Mouse (Mus musculus): ENCODE data around the gene Mcm8. TPM values are rescaled to one million over a fixed set of nuclear protein-coding genes. Genes with fewer than 3 reads are reported as not detected.

Mcm8 gene
- polyA plus RNA-seq, 1 experiment from 2014 or later, result 26.1 TPM

DNA sequence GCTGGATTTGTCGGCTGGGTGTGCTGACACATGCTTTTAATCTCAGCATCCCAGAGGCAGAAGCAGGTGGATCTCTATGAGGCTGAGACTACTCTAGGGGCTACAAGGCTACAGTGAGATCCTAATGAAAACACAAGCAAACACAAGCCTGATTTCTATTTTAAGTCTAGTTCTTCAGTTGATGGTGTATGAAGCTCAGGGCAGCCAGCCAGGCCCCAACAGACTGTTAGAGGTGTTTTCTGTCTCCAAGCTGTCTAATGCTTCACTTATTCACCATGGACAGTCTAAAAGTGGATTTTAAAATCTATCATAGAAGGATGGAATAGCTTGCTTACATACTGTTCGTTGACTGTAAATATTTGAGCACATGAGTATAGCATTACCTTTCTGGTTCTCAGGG, 45.5 kb downstream of the Mcm8 start:
- Histone ChIP-seq H3K27me3 (ENCODE audit: control insufficient read depth, insufficient read depth, low read length) (no peaks in the 10 kb centered on the region), H3K9me3 (ENCODE audit: control insufficient read depth, low read length) (no peaks in the 10 kb centered on the region), H3K4me2 (ENCODE audit: low read depth, severe bottlenecking) (no peak overlapping the region), H3K27ac (replicated peaks; ENCODE audit: low read depth, low read length) (no peak overlapping the region), H3K36me3 (ENCODE audit: control insufficient read depth, insufficient read depth, low read length) (peaks cover 2% of the 10 kb centered on the region), H3K4me1 (ENCODE audit: control insufficient read depth, insufficient read depth, low read length) (no peaks in the 10 kb centered on the region), H3K4me3 (ENCODE audit: low read depth, low read length) (no peak overlapping the region), H3K9ac (ENCODE audit: low read length) (no peak overlapping the region)
- 86% methylated on average over 2 of the region's 2 CpGs for WGBS
- ATAC-seq (ENCODE audit: insufficient number of reproducible peaks, low FRiP score, low TSS enrichment, low read depth) (no peak), DNase-seq (ENCODE audit: low spot score) (no peak)

DNA sequence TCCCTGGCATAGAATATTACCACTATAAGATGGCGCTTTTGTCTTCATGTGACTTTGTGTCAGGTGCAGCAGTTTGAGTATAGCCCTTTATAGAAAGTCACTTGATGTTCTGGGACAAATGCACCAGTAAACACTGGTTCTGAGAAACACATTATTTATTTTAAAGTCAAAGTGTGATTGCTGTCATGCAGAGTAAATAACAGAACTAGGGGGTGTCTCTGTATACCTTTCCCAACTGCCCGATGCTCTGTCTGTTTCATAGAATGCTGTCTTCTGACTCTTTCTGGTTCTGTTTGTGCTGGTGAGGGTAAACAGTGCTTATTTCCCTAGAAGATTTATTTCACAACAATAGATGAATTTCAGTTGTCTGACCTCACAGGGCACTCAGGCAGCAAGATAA, 47.4 kb downstream of the Mcm8 start:
- peaks cover 2% of the 10 kb centered on the region for H3K36me3 ChIP-seq (ENCODE audit: control insufficient read depth, insufficient read depth, low read length)
- no peak overlapping the region for H3K9ac ChIP-seq (ENCODE audit: low read length)
- no peaks in the 10 kb centered on the region for H3K9me3 ChIP-seq (ENCODE audit: control insufficient read depth, low read length)
- H3K4me2 ChIP-seq (ENCODE audit: low read depth, severe bottlenecking), result no peak overlapping the region
- ATAC-seq (ENCODE audit: insufficient number of reproducible peaks, low FRiP score, low TSS enrichment, low read depth) (no peak), DNase-seq (ENCODE audit: low spot score) (no peak)
- no peak overlapping the region for H3K4me3 ChIP-seq (ENCODE audit: low read depth, low read length)
- no peaks in the 10 kb centered on the region for H3K27me3 ChIP-seq (ENCODE audit: control insufficient read depth, insufficient read depth, low read length)
- H3K4me1 ChIP-seq (ENCODE audit: control insufficient read depth, insufficient read depth, low read length), result no peaks in the 10 kb centered on the region
- WGBS, result 96% methylated on average over 2 of the region's 2 CpGs
- H3K27ac ChIP-seq (replicated peaks; ENCODE audit: low read depth, low read length), result no peak overlapping the region

DNA sequence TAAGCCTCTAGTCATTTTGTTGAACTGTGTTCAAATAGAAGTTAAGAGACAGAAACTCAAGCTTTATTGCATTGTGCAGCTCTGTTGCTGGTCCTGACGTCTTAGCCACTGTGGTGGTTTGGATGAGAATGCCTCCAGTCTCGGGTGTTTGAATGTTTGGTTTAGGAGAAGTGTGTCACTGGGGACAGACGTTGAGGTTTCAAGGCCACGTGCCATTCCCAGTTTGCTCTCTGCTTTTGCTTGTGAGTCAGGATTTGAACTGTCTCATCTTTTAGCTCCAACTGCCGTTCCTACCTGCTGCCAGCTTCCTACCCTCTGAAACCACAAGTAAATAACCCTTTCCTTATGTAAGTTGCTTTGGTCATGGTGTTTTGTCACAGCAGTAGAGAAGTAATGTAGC, 51.6 kb downstream of the Mcm8 start:
- Histone ChIP-seq H3K4me3 (ENCODE audit: low read depth, low read length) (no peak overlapping the region), H3K27me3 (ENCODE audit: control insufficient read depth, insufficient read depth, low read length) (no peaks in the 10 kb centered on the region), H3K9ac (ENCODE audit: low read length) (no peak overlapping the region), H3K9me3 (ENCODE audit: control insufficient read depth, low read length) (no peaks in the 10 kb centered on the region), H3K27ac (replicated peaks; ENCODE audit: low read depth, low read length) (no peak overlapping the region), H3K4me2 (ENCODE audit: low read depth, severe bottlenecking) (no peak overlapping the region), H3K36me3 (ENCODE audit: control insufficient read depth, insufficient read depth, low read length) (peaks cover 2% of the 10 kb centered on the region), H3K4me1 (ENCODE audit: control insufficient read depth, insufficient read depth, low read length) (no peaks in the 10 kb centered on the region)
- DNase-seq (ENCODE audit: low spot score), result no peak
- ATAC-seq (ENCODE audit: insufficient number of reproducible peaks, low FRiP score, low TSS enrichment, low read depth), result no peak
- 77% methylated on average over 5 of the region's 5 CpGs for WGBS

DNA sequence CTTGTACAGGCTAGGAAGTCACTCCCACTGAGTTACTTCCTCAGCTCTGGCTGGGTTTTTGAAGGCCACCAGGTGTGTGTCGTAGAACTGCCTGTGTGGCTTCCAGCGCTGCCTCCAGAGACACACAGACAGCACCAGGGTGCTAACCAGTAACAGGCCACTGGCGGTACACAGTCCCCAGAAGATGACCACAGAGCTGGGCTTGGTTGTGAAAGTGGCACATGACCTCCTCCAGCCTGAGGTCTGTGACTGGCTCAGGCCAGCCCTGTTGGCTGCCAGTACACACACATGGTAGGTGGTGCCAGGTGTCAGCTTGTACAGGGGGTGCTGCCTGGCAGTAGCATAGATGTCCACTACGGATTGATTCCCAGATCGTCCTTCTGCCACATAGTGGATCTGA, 53.7 kb downstream of the Mcm8 start:
- ATAC-seq (ENCODE audit: insufficient number of reproducible peaks, low FRiP score, low TSS enrichment, low read depth) (no peak), DNase-seq (ENCODE audit: low spot score) (no peak)
- Histone ChIP-seq H3K27me3 (ENCODE audit: control insufficient read depth, insufficient read depth, low read length) (no peaks in the 10 kb centered on the region), H3K36me3 (ENCODE audit: control insufficient read depth, insufficient read depth, low read length) (peaks cover 2% of the 10 kb centered on the region), H3K4me2 (ENCODE audit: low read depth, severe bottlenecking) (no peak overlapping the region), H3K9ac (ENCODE audit: low read length) (no peak overlapping the region), H3K4me3 (ENCODE audit: low read depth, low read length) (no peak overlapping the region), H3K27ac (replicated peaks; ENCODE audit: low read depth, low read length) (no peak overlapping the region), H3K9me3 (ENCODE audit: control insufficient read depth, low read length) (no peaks in the 10 kb centered on the region), H3K4me1 (ENCODE audit: control insufficient read depth, insufficient read depth, low read length) (no peaks in the 10 kb centered on the region)
- WGBS, result 83% methylated on average over 5 of the region's 5 CpGs

DNA sequence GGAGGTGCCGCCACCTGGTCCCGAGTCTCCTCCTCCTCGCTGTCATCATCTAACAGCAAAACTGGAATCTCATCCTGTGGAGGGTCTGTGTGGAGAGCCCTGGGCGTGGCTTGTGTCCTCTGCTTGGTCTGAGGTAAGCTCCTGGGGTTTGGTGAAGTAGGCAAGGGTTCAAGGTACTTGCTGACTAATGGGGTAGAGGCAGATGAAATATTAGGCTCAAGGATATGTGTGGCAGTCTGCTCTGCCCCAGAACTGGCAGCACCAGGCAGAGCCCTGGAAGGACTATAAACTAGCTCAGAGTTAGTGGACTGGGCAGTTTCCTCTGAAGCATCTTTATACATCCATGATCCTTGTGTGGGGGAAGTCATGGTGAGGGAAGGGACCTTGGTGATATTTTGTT, 54.3 kb downstream of the Mcm8 start:
- H3K9ac ChIP-seq (ENCODE audit: low read length), result no peak overlapping the region
- no peak for ATAC-seq (ENCODE audit: insufficient number of reproducible peaks, low FRiP score, low TSS enrichment, low read depth)
- H3K9me3 ChIP-seq (ENCODE audit: control insufficient read depth, low read length), result no peaks in the 10 kb centered on the region
- H3K36me3 ChIP-seq (ENCODE audit: control insufficient read depth, insufficient read depth, low read length), result peaks cover 2% of the 10 kb centered on the region
- no peak overlapping the region for H3K4me2 ChIP-seq (ENCODE audit: low read depth, severe bottlenecking)
- H3K4me3 ChIP-seq (ENCODE audit: low read depth, low read length), result no peak overlapping the region
- no peaks in the 10 kb centered on the region for H3K27me3 ChIP-seq (ENCODE audit: control insufficient read depth, insufficient read depth, low read length)
- H3K27ac ChIP-seq (replicated peaks; ENCODE audit: low read depth, low read length), result no peak overlapping the region
- DNase-seq (ENCODE audit: low spot score), result no peak
- H3K4me1 ChIP-seq (ENCODE audit: control insufficient read depth, insufficient read depth, low read length), result no peaks in the 10 kb centered on the region
- WGBS, result 83% methylated on average over 4 of the region's 4 CpGs

DNA sequence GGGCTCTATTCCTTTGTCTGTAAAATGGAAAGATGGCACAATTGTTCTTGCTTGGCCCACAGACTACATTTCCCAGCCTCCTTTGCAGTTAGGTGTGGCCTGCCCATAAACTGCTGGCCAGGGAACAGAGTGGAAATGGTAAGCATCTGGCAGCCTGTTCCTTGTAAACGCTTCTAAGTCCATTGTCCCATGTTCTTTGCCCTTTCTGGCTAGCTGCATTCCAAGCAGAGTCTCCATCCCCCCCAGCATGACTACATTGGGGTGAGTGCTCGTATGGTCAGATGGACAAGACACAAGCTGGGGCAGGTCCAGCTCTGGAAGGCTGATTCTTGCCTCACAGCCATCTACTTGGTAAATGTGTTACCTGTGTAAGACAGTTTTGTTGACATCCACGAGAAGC, 55.7 kb downstream of the Mcm8 start:
- Histone ChIP-seq H3K36me3 (ENCODE audit: control insufficient read depth, insufficient read depth, low read length) (no peaks in the 10 kb centered on the region), H3K4me1 (ENCODE audit: control insufficient read depth, insufficient read depth, low read length) (no peaks in the 10 kb centered on the region), H3K4me2 (ENCODE audit: low read depth, severe bottlenecking) (no peak overlapping the region), H3K27me3 (ENCODE audit: control insufficient read depth, insufficient read depth, low read length) (no peaks in the 10 kb centered on the region), H3K9me3 (ENCODE audit: control insufficient read depth, low read length) (no peaks in the 10 kb centered on the region), H3K4me3 (ENCODE audit: low read depth, low read length) (no peak overlapping the region), H3K9ac (ENCODE audit: low read length) (no peak overlapping the region), H3K27ac (replicated peaks; ENCODE audit: low read depth, low read length) (no peak overlapping the region)
- 62% methylated on average over 3 of the region's 3 CpGs for WGBS
- no peak for ATAC-seq (ENCODE audit: insufficient number of reproducible peaks, low FRiP score, low TSS enrichment, low read depth)
- no peak for DNase-seq (ENCODE audit: low spot score)

DNA sequence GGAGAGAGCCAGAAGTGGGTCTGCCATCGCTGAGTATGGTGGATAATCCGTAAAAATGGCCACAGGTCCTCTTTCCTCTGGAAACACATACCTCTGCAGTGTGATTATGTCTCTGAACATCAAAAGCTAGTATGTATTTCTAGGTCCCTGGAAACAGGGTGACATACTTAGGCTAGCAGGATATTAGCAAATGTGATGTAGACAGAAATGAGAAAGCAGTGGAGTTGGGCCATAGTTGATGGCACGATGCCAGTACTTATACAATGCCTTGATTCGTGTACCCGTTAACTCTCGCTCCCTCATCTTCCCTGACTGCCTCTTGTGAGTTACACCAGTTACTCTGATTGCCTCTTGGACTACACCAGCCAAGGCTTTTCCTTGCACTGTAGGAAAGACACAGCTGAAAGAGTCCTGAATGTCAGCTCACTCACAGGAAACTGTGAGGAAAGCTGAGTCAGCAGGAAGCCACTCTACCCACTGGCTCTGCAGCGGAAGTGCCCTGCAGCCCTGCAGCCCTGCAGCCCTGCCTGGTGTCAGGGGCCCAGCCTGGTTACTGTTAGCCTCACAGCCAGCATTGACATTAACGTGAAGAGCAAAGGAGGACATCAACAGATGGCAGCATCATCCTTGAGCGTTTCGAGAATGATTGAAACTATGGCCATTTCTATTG, 57.9 kb downstream of the Mcm8 start:
- H3K9ac ChIP-seq (ENCODE audit: low read length), result no peak overlapping the region

DNA sequence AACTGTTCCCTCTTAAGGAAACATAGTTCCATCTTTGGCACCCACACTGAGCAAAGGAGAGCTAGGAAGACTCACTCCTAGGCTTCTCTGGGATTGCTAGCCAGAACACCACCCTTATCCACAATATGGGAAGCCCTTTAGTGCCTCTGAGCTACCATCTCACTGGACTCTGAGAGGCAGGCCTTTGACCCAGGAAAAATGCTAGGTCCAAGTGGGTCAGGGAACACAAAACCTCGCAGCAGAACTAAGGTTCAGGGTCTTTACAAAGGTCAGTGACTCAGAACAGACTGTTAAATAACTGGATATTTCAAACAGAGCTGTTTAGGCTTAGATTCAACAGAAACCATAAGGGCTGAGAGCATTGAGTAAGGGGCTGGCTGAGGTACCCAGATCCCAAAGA, 61.0 kb downstream of the Mcm8 start:
- Histone ChIP-seq H3K36me3 (ENCODE audit: control insufficient read depth, insufficient read depth, low read length) (no peaks in the 10 kb centered on the region), H3K9me3 (ENCODE audit: control insufficient read depth, low read length) (no peaks in the 10 kb centered on the region), H3K4me3 (ENCODE audit: low read depth, low read length) (no peak overlapping the region), H3K27ac (replicated peaks; ENCODE audit: low read depth, low read length) (no peak overlapping the region), H3K4me1 (ENCODE audit: control insufficient read depth, insufficient read depth, low read length) (peaks cover 8% of the 10 kb centered on the region), H3K9ac (ENCODE audit: low read length) (no peak overlapping the region), H3K27me3 (ENCODE audit: control insufficient read depth, insufficient read depth, low read length) (peaks cover 35% of the 10 kb centered on the region), H3K4me2 (ENCODE audit: low read depth, severe bottlenecking) (no peak overlapping the region)
- no peak for ATAC-seq (ENCODE audit: insufficient number of reproducible peaks, low FRiP score, low TSS enrichment, low read depth)
- 74% methylated on average over 1 of the region's 1 CpGs for WGBS
- no peak for DNase-seq (ENCODE audit: low spot score)

More for the DNA sequence above, 57.9 kb downstream of the Mcm8 start:
- WGBS, result 89% methylated on average over 10 of the region's 10 CpGs
- H3K27me3 ChIP-seq (ENCODE audit: control insufficient read depth, insufficient read depth, low read length), result peaks cover 14% of the 10 kb centered on the region
- no peak overlapping the region for H3K4me3 ChIP-seq (ENCODE audit: low read depth, low read length)
- H3K36me3 ChIP-seq (ENCODE audit: control insufficient read depth, insufficient read depth, low read length), result no peaks in the 10 kb centered on the region
- H3K4me1 ChIP-seq (ENCODE audit: control insufficient read depth, insufficient read depth, low read length), result no peaks in the 10 kb centered on the region
- no peak overlapping the region for H3K4me2 ChIP-seq (ENCODE audit: low read depth, severe bottlenecking)
- ATAC-seq (ENCODE audit: insufficient number of reproducible peaks, low FRiP score, low TSS enrichment, low read depth), result no peak
- no peak for DNase-seq (ENCODE audit: low spot score)
- no peaks in the 10 kb centered on the region for H3K9me3 ChIP-seq (ENCODE audit: control insufficient read depth, low read length)
- no peak overlapping the region for H3K27ac ChIP-seq (replicated peaks; ENCODE audit: low read depth, low read length)
